Mouse (Mus musculus) duodenum, adult 2 months (tissue): ENCODE results near the gene Siah1a. TPM values are rescaled to one million over a fixed set of nuclear protein-coding genes. Genes with fewer than 3 reads are reported as not detected.

Experiments used
- polyA plus RNA-seq: library from polyadenylated mRNA; depleted of rRNA; stranded (reverse); fragments of >200 nt; gene quantifications from 2 replicates; pipeline ENCODE4 v1.2.3, GENCODE M21; 2012; ENCODE audit warnings: low replicate concordance; rRNA removed

Siah1a gene
- 11.6 and 12.9 TPM in 2 replicates for polyA plus RNA-seq

DNA sequence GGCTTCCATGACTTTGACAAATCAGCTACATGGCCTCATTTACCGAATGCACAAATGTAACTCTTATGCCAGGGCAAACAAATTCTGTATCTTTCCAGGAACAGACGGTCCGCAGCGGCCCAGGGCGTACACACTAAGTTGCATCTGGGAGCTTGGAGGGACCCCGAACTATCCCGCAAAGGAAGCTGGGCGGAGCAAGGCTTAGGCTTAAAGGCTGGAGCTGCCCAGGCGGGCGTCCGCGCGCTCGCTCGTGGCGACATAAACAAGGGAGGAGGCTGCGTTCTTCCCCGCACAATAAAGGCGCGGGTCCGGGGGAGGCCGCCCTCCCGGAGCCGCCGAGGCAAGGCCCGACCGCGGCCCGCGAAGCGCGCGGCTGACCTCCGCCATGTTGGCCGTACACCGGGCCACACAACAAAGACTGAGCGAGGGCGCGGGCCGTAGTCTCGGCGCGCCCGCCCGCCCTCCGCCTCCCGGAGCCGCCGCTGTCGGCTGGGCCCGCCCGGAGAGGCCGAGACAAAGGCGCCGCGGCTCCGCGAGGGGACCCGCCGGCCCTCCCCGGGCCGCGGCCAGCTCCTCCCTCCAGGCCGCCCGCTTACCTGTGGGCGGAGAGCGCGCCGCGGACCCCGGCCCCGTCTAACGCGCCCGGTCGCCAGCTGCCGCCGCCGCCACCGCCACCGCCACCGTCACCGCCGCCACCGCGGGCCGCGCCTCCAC, at the start of gene Siah1a, which contains the start of gene Gm10638:
Gene Siah1a, minus strand, starts transcription at position 714 of the 714 bp plus-strand sequence.
Gene Gm10638, plus strand, starts transcription at position 479 of the 714 bp plus-strand sequence.

Other genes with a start within 250 kb of the Siah1a start
- 0.06 and 0.08 TPM in 2 replicates for gene Abcc12, start 165.2 kb downstream of the Siah1a start, polyA plus RNA-seq
- gene Lonp2, start 121.9 kb downstream of the Siah1a start, polyA plus RNA-seq: 53.6 and 102 TPM in 2 replicates
- 3.2 and 11.6 TPM in 2 replicates for gene Gm10638, start 235 bp downstream of the Siah1a start, polyA plus RNA-seq
- gene N4bp1, start 139.3 kb upstream of the Siah1a start, polyA plus RNA-seq: 14.8 and 17.5 TPM in 2 replicates